Mouse (Mus musculus) hematopoietic stem cell, adult 5-6 weeks (primary cell): ENCODE measurements around the gene Slc38a7. TPM values are rescaled to one million over a fixed set of nuclear protein-coding genes. Genes with fewer than 3 reads are reported as not detected.
"Not testable (repeated sequence)": the region's sequence is repeated elsewhere in the genome, so short reads cannot be mapped to it uniquely, and the experiment has no call there.

Source experiments
- ATAC-seq, 2 experiments: fragments of 125-278 bp in 1 of 2; replicated peaks in 1 of 2; 2 replicates each; pipeline ENCODE4 v1.8.0; 2016 to 2017; ENCODE audit warnings: inconsistent platforms in 2 of 2, mild to moderate bottlenecking in 2 of 2, moderate number of reproducible peaks in 2 of 2, low read depth in 1 of 2, moderate TSS enrichment in 1 of 2; ENCODE audit not compliant: low FRiP score in 2 of 2, poor library complexity in 2 of 2, severe bottlenecking in 2 of 2, insufficient read depth in 1 of 2, low TSS enrichment in 1 of 2
- total RNA-seq: library from RNA; stranded (forward); fragments of 172-1452, 232-1000 nt; gene quantifications from 2 replicates; pipeline ENCODE4 v1.2.3, GENCODE M21; 2017

Slc38a7 gene
- total RNA-seq, 1 experiment from 2014 or later, result 9.5 TPM

GRCm38 (mm10) chr8:95863761-95864440 lies 10.6 kb upstream of the Slc38a7 start:
- ATAC-seq, result not testable (repeated sequence)

- no peak for ATAC-seq
These were observed 835 bp upstream of the Slc38a7 start for GRCm38 (mm10) chr8:95854174-95854573.

GRCm38 (mm10) chr8:95852290-95852689 lies 1.0 kb downstream of the Slc38a7 start:
- ATAC-seq, result peak; percentile 91

- ATAC-seq, result no peak
These were observed 3.0 kb downstream of the Slc38a7 start for GRCm38 (mm10) chr8:95850326-95850725.

GRCm38 (mm10) chr8:95848734-95849464 lies 4.4 kb downstream of the Slc38a7 start:
- no peak for ATAC-seq

- no peak for ATAC-seq
These were observed 5.2 kb downstream of the Slc38a7 start for GRCm38 (mm10) chr8:95848061-95848551.

GRCm38 (mm10) chr8:95845026-95845425 lies 8.3 kb downstream of the Slc38a7 start:
- ATAC-seq, result no peak

GRCm38 (mm10) chr8:95843968-95844367 lies 9.4 kb downstream of the Slc38a7 start:
- ATAC-seq, result no peak

GRCm38 (mm10) chr8:95841436-95841835 lies 11.9 kb downstream of the Slc38a7 start:
- no peak for ATAC-seq

- no peak for ATAC-seq
These were observed 14.1 kb downstream of the Slc38a7 start for GRCm38 (mm10) chr8:95839289-95839688.

GRCm38 (mm10) chr8:95837266-95837665 lies 16.1 kb downstream of the Slc38a7 start:
- ATAC-seq, result no peak

- no peak for ATAC-seq
These were observed 17.4 kb downstream of the Slc38a7 start for GRCm38 (mm10) chr8:95835891-95836290.

- ATAC-seq, result peak in 1 of 2 experiments; percentile 36; a peak in 1 of 4 replicates
These were observed 19.8 kb downstream of the Slc38a7 start for GRCm38 (mm10) chr8:95833435-95833984.

- ATAC-seq, result peak; percentile 90
These were observed 20.5 kb downstream of the Slc38a7 start for GRCm38 (mm10) chr8:95832603-95833434.

GRCm38 (mm10) chr8:95830144-95830543 lies 23.2 kb downstream of the Slc38a7 start:
- no peak for ATAC-seq

- peak; percentile 88 to 94 for ATAC-seq
These were observed 28.2 kb downstream of the Slc38a7 start, which contains the start of gene Sap18b for GRCm38 (mm10) chr8:95825162-95825561. Sap18b (plus strand) TSS chr8:95825346.

GRCm38 (mm10) chr8:95822699-95823098 lies 30.6 kb downstream of the Slc38a7 start:
- no peak for ATAC-seq
